Mouse (Mus musculus): ENCODE measurements around the gene Defb25. TPM values are rescaled to one million over a fixed set of nuclear protein-coding genes. Genes with fewer than 3 reads are reported as not detected.

Defb25 gene
- polyA plus RNA-seq, 1 experiment from 2014 or later, result not detected

GRCm38 (mm10) chr2:152600076-152600475, 22.8 kb downstream of the Defb25 start:
- Histone ChIP-seq H3K27ac (ENCODE audit: low read length) (no peak overlapping the region), H3K27me3 (ENCODE audit: control insufficient read depth, insufficient read depth, low read depth, low read length) (no peaks in the 10 kb centered on the region), H3K4me3 (ENCODE audit: low read depth, low read length) (no peak overlapping the region), H3K4me2 (ENCODE audit: low read length) (no peak overlapping the region), H3K4me1 (ENCODE audit: control insufficient read depth, insufficient read depth, low read length) (no peaks in the 10 kb centered on the region), H3K9ac (ENCODE audit: low read depth, low read length) (no peak overlapping the region), H3K36me3 (ENCODE audit: control insufficient read depth, insufficient read depth, low read length) (no peaks in the 10 kb centered on the region), H3K9me3 (replicated peaks; ENCODE audit: control insufficient read depth, low read length, poor library complexity, severe bottlenecking) (no peaks in the 10 kb centered on the region)
- 84% methylated on average over 6 of the region's 6 CpGs for WGBS
- no peak for ATAC-seq

- no peaks in the 10 kb centered on the region for H3K9me3 ChIP-seq (replicated peaks; ENCODE audit: control insufficient read depth, low read length, poor library complexity, severe bottlenecking)
- no peak within 1 kb of the TSS for H3K9ac ChIP-seq (ENCODE audit: low read depth, low read length)
- 66% methylated on average over 7 of the region's 7 CpGs for WGBS
- ATAC-seq, result no peak
- no peak within 1 kb of the TSS for H3K4me3 ChIP-seq (ENCODE audit: low read depth, low read length)
- no peak within 1 kb of the TSS for H3K27ac ChIP-seq (ENCODE audit: low read length)
- H3K4me2 ChIP-seq (ENCODE audit: low read length), result no peak within 1 kb of the TSS
- no peaks in the 10 kb centered on the region for H3K27me3 ChIP-seq (ENCODE audit: control insufficient read depth, insufficient read depth, low read depth, low read length)
- H3K36me3 ChIP-seq (ENCODE audit: control insufficient read depth, insufficient read depth, low read length), result no peaks in the 10 kb centered on the region
- no peaks in the 10 kb centered on the region for H3K4me1 ChIP-seq (ENCODE audit: control insufficient read depth, insufficient read depth, low read length)
Observed at GRCm38 (mm10) chr2:152599299-152599698, 23.6 kb downstream of the Defb25 start, which contains the start of gene Defb45. Defb45 (minus strand) TSS chr2:152599399.

GRCm38 (mm10) chr2:152589021-152589420, 33.8 kb downstream of the Defb25 start:
- Histone ChIP-seq H3K4me3 (ENCODE audit: low read depth, low read length) (no peak overlapping the region), H3K27me3 (ENCODE audit: control insufficient read depth, insufficient read depth, low read depth, low read length) (no peaks in the 10 kb centered on the region), H3K9me3 (replicated peaks; ENCODE audit: control insufficient read depth, low read length, poor library complexity, severe bottlenecking) (no peaks in the 10 kb centered on the region), H3K4me2 (ENCODE audit: low read length) (no peak overlapping the region), H3K27ac (ENCODE audit: low read length) (no peak overlapping the region), H3K36me3 (ENCODE audit: control insufficient read depth, insufficient read depth, low read length) (no peaks in the 10 kb centered on the region), H3K4me1 (ENCODE audit: control insufficient read depth, insufficient read depth, low read length) (no peaks in the 10 kb centered on the region), H3K9ac (ENCODE audit: low read depth, low read length) (no peak overlapping the region)
- no peak for ATAC-seq
- WGBS, result 48% methylated on average over 6 of the region's 6 CpGs

- Histone ChIP-seq H3K4me1 (ENCODE audit: control insufficient read depth, insufficient read depth, low read length) (no peaks in the 10 kb centered on the region), H3K4me3 (ENCODE audit: low read depth, low read length) (no peak overlapping the region), H3K4me2 (ENCODE audit: low read length) (no peak overlapping the region), H3K9ac (ENCODE audit: low read depth, low read length) (no peak overlapping the region), H3K9me3 (replicated peaks; ENCODE audit: control insufficient read depth, low read length, poor library complexity, severe bottlenecking) (no peaks in the 10 kb centered on the region), H3K27me3 (ENCODE audit: control insufficient read depth, insufficient read depth, low read depth, low read length) (no peaks in the 10 kb centered on the region), H3K36me3 (ENCODE audit: control insufficient read depth, insufficient read depth, low read length) (no peaks in the 10 kb centered on the region), H3K27ac (ENCODE audit: low read length) (no peak overlapping the region)
- 47% methylated on average over 2 of the region's 2 CpGs for WGBS
- ATAC-seq, result no peak
Observed at GRCm38 (mm10) chr2:152588450-152588849, 34.4 kb downstream of the Defb25 start.

- 74% methylated on average over 4 of the region's 4 CpGs for WGBS
- H3K27me3 ChIP-seq (ENCODE audit: control insufficient read depth, insufficient read depth, low read depth, low read length), result no peaks in the 10 kb centered on the region
- no peaks in the 10 kb centered on the region for H3K36me3 ChIP-seq (ENCODE audit: control insufficient read depth, insufficient read depth, low read length)
- ATAC-seq, result no peak
- no peak overlapping the region for H3K27ac ChIP-seq (ENCODE audit: low read length)
- no peak overlapping the region for H3K4me2 ChIP-seq (ENCODE audit: low read length)
- no peaks in the 10 kb centered on the region for H3K9me3 ChIP-seq (replicated peaks; ENCODE audit: control insufficient read depth, low read length, poor library complexity, severe bottlenecking)
- H3K4me3 ChIP-seq (ENCODE audit: low read depth, low read length), result no peak overlapping the region
- H3K9ac ChIP-seq (ENCODE audit: low read depth, low read length), result no peak overlapping the region
- H3K4me1 ChIP-seq (ENCODE audit: control insufficient read depth, insufficient read depth, low read length), result no peaks in the 10 kb centered on the region
Observed at GRCm38 (mm10) chr2:152586926-152587560, 35.8 kb downstream of the Defb25 start.

- 91% methylated on average over 11 of the region's 11 CpGs for WGBS
- H3K4me2 ChIP-seq (ENCODE audit: low read length), result no peak overlapping the region
- H3K27ac ChIP-seq (ENCODE audit: low read length), result no peak overlapping the region
- no peaks in the 10 kb centered on the region for H3K36me3 ChIP-seq (ENCODE audit: control insufficient read depth, insufficient read depth, low read length)
- no peaks in the 10 kb centered on the region for H3K9me3 ChIP-seq (replicated peaks; ENCODE audit: control insufficient read depth, low read length, poor library complexity, severe bottlenecking)
- H3K27me3 ChIP-seq (ENCODE audit: control insufficient read depth, insufficient read depth, low read depth, low read length), result no peaks in the 10 kb centered on the region
- H3K4me1 ChIP-seq (ENCODE audit: control insufficient read depth, insufficient read depth, low read length), result no peaks in the 10 kb centered on the region
- H3K9ac ChIP-seq (ENCODE audit: low read depth, low read length), result no peak overlapping the region
- no peak for ATAC-seq
- H3K4me3 ChIP-seq (ENCODE audit: low read depth, low read length), result no peak overlapping the region
Observed at GRCm38 (mm10) chr2:152580612-152581011, 42.2 kb downstream of the Defb25 start.

GRCm38 (mm10) chr2:152580107-152580506, 42.7 kb downstream of the Defb25 start, which contains the start of gene Defb19:
Defb19 (minus strand) TSS chr2:152580312.
- H3K4me3 ChIP-seq (ENCODE audit: low read depth, low read length), result no peak within 1 kb of the TSS
- WGBS, result 71% methylated on average over 7 of the region's 7 CpGs
- no peaks in the 10 kb centered on the region for H3K4me1 ChIP-seq (ENCODE audit: control insufficient read depth, insufficient read depth, low read length)
- H3K9me3 ChIP-seq (replicated peaks; ENCODE audit: control insufficient read depth, low read length, poor library complexity, severe bottlenecking), result no peaks in the 10 kb centered on the region
- no peaks in the 10 kb centered on the region for H3K27me3 ChIP-seq (ENCODE audit: control insufficient read depth, insufficient read depth, low read depth, low read length)
- no peak within 1 kb of the TSS for H3K9ac ChIP-seq (ENCODE audit: low read depth, low read length)
- no peaks in the 10 kb centered on the region for H3K36me3 ChIP-seq (ENCODE audit: control insufficient read depth, insufficient read depth, low read length)
- no peak within 1 kb of the TSS for H3K27ac ChIP-seq (ENCODE audit: low read length)
- no peak within 1 kb of the TSS for H3K4me2 ChIP-seq (ENCODE audit: low read length)
- no peak for ATAC-seq

- H3K9me3 ChIP-seq (replicated peaks; ENCODE audit: control insufficient read depth, low read length, poor library complexity, severe bottlenecking), result no peaks in the 10 kb centered on the region
- WGBS, result 89% methylated on average over 8 of the region's 8 CpGs
- H3K36me3 ChIP-seq (ENCODE audit: control insufficient read depth, insufficient read depth, low read length), result no peaks in the 10 kb centered on the region
- no peak overlapping the region for H3K4me3 ChIP-seq (ENCODE audit: low read depth, low read length)
- no peak overlapping the region for H3K27ac ChIP-seq (ENCODE audit: low read length)
- H3K4me1 ChIP-seq (ENCODE audit: control insufficient read depth, insufficient read depth, low read length), result no peaks in the 10 kb centered on the region
- ATAC-seq, result no peak
- H3K4me2 ChIP-seq (ENCODE audit: low read length), result no peak overlapping the region
- H3K27me3 ChIP-seq (ENCODE audit: control insufficient read depth, insufficient read depth, low read depth, low read length), result no peaks in the 10 kb centered on the region
- H3K9ac ChIP-seq (ENCODE audit: low read depth, low read length), result no peak overlapping the region
Observed at GRCm38 (mm10) chr2:152573484-152573883, 49.4 kb downstream of the Defb25 start.

Measured in midbrain, embryonic 16.5 days (tissue).